Mouse (Mus musculus) megakaryocyte, embryonic 14.5 days (primary cell): ENCODE measurements at regions not wholly inside any gene's neighbourhood (a gene's known extent, or its start where the extent isn't known, plus 50 kb on each side); places are given as distances from the start of the nearest gene placed in this dataset.

Experiments used
- H3K27me3 ChIP-seq: replicated peaks from 2 replicates; pipeline ENCODE3; 2012; ENCODE audit warnings: inconsistent platforms
- H3K36me3 ChIP-seq: replicated peaks from 2 replicates; pipeline ENCODE3; 2012; ENCODE audit warnings: low read length, inconsistent platforms, mixed read lengths
- H3K4me1 ChIP-seq: 2 replicates; pipeline ENCODE4 v1.6.1; 2012; ENCODE audit warnings: inconsistent platforms
- H3K4me3 ChIP-seq: replicated peaks from 2 replicates; pipeline ENCODE3; 2012; ENCODE audit warnings: moderate library complexity, mild to moderate bottlenecking, inconsistent platforms
- H3K9me3 ChIP-seq: 2 replicates; pipeline ENCODE4 v1.6.1; 2012; ENCODE audit warnings: inconsistent platforms
- FLI1 ChIP-seq: IDR thresholded peaks from 2 replicates; pipeline ENCODE4 v1.6.1; 2012; ENCODE audit warnings: low read length, inconsistent platforms, mixed read lengths
- GATA1 ChIP-seq: IDR thresholded peaks from 3 replicates; pipeline ENCODE4 v1.6.1; 2012; ENCODE audit warnings: mixed read lengths, low read length, inconsistent platforms, borderline replicate concordance

DNA sequence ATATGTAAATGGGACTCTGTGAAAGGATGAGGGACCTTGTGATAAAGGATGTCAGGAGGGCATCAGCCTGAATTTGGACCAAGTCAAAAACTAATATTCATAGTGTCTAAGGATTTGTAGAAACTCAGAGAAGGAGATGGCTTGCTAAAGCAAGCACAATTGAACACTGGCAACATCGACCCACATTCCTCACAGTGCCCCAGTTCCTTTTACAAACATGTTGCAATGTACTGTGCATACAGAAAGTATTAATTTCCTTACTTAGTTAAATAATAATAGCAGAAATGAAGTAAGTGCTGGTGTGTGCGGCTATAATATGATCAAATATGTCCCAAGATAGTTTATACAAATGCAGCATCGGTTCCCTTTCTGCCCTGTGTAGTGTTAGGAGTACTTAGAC lies 841.3 kb upstream of the Lrrc6 start:
- no peaks in the 10 kb centered on the region for H3K9me3 ChIP-seq
- H3K36me3 ChIP-seq: no peaks in the 10 kb centered on the region
- no peak overlapping the region for H3K4me3 ChIP-seq
- peaks cover 13% of the 10 kb centered on the region for H3K4me1 ChIP-seq
- no peaks in the 10 kb centered on the region for H3K27me3 ChIP-seq
- TF ChIP-seq GATA1: no peak
- no peak for TF ChIP-seq FLI1

DNA sequence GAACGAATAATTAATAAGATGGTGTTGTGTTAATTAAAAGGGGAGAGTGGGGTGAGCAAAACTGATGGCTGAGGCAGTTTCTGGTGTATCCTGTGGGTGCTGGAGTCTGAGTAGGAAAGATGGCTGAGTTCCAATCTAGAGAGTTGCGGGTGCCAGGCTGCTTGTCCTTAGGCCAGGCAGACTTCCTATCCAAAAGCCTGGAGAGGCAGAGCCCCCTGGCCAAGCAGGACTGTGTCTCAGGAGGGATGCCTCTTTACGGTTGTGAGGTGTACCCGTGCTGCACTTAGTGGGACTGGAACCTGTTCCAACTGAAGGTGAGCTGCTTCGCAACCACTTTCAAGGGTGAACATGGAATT lies 836.3 kb upstream of the Lrrc6 start:
- TF ChIP-seq GATA1: no peak
- H3K27me3 ChIP-seq: no peaks in the 10 kb centered on the region
- H3K9me3 ChIP-seq: no peaks in the 10 kb centered on the region
- H3K4me1 ChIP-seq: peaks cover 39% of the 10 kb centered on the region
- no peaks in the 10 kb centered on the region for H3K36me3 ChIP-seq
- H3K4me3 ChIP-seq: no peak overlapping the region

DNA sequence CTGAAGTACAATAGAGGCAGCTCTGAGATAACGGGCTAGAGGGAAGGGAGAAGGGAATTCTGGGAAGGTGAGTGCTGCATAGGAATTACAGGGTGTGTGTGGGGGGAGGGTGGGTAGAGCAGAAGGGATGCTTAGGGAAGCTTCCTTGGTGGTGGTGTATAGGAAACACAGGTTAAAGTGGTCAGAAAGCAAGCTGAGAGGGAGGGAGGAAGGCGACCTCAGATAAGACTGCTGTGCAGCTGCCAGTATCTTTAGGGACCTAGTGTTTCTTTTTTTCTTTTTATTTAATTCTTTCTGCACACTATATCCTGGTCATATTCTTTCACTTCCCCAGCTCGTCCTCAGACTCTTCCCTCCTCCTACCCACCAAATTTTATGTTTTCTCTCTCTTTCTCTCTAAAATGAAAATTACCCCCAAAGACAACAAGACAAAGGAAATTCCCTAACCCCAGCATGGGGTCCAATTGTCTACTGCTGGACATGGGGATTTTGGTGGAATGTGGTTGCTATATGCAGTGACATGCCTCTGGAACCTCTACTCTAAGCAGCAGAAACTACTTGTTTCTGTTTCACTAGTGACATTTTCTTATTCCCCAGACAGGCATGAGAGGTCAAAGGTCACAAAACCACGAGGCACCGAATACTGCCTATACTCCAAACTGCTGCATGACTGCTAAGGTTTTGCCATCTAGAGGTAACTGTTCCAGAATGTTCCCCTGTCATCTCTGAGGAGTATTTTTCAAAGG lies 835.8 kb upstream of the Lrrc6 start:
- Histone ChIP-seq H3K4me3 (no peak overlapping the region), H3K4me1 (peaks cover 42% of the 10 kb centered on the region), H3K36me3 (no peaks in the 10 kb centered on the region), H3K27me3 (no peaks in the 10 kb centered on the region), H3K9me3 (no peaks in the 10 kb centered on the region)
- TF ChIP-seq FLI1: no peak
- no peak for TF ChIP-seq GATA1

- H3K4me1 ChIP-seq: peaks cover 42% of the 10 kb centered on the region
Measured at GRCm38 (mm10) chr15:67332521-67332920, 831.8 kb upstream of the Lrrc6 start.

GRCm38 (mm10) chr15:67320292-67320691 lies 819.6 kb upstream of the Lrrc6 start:
- no peaks in the 10 kb centered on the region for H3K27me3 ChIP-seq
- no peak for TF ChIP-seq GATA1
- no peak for TF ChIP-seq FLI1

More at GRCm38 (mm10) chr15:67332521-67332920, 831.8 kb upstream of the Lrrc6 start:
- Histone ChIP-seq H3K4me3 (no peak overlapping the region), H3K36me3 (no peaks in the 10 kb centered on the region), H3K27me3 (no peaks in the 10 kb centered on the region), H3K9me3 (no peaks in the 10 kb centered on the region)
- TF ChIP-seq FLI1 (no peak), GATA1 (no peak)

DNA sequence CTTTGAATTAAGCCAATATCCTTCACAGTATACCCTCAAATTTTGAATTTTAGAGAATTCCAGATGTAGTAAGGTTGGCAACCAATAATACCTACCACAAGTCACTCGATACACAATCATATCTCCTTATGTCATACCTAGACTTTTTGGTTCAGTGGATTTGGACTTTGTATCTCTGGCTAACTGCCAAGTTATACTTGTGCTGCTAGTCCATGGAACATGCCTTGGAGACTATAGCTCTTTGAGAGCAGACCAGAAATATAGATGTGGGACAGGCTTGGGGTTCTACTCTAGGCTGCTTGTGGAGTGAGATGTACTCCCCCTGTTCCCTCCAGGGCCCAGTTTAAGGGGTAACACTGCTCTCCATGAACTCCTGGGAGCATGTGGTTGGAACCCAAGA lies 814.5 kb upstream of the Lrrc6 start:
- H3K36me3 ChIP-seq: no peaks in the 10 kb centered on the region
- no peaks in the 10 kb centered on the region for H3K9me3 ChIP-seq
- H3K27me3 ChIP-seq: no peaks in the 10 kb centered on the region
- H3K4me1 ChIP-seq: peaks cover 11% of the 10 kb centered on the region
- no peak for TF ChIP-seq FLI1
- TF ChIP-seq GATA1: no peak
- no peak overlapping the region for H3K4me3 ChIP-seq

More at GRCm38 (mm10) chr15:67320292-67320691, 819.6 kb upstream of the Lrrc6 start:
- H3K4me1 ChIP-seq: no peaks in the 10 kb centered on the region
- no peaks in the 10 kb centered on the region for H3K36me3 ChIP-seq
- no peak overlapping the region for H3K4me3 ChIP-seq
- H3K9me3 ChIP-seq: no peaks in the 10 kb centered on the region

GRCm38 (mm10) chr15:67313648-67314047 lies 812.9 kb upstream of the Lrrc6 start:
- TF ChIP-seq GATA1: no peak
- TF ChIP-seq FLI1: no peak
- Histone ChIP-seq H3K36me3 (no peaks in the 10 kb centered on the region), H3K4me3 (no peak overlapping the region), H3K27me3 (no peaks in the 10 kb centered on the region), H3K9me3 (no peaks in the 10 kb centered on the region), H3K4me1 (peaks cover 11% of the 10 kb centered on the region)

DNA sequence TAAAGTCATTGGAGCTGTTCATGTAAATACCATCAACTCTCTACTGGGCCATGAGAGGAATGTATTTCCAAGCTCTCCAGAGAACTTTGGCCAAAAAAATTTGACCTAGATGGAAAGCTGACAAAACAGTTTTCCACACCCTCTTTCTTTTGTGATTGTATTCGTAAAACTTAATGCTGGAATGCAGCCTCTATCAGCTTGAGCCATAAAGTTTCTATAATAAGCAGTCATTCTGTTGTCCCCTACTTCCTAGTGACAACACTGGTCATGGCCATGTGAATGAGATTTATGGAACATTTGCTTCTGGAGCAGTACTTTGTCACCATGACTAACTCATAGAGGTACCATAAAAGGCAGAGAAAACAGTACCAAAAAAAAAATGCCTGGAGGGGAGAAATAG lies 805.0 kb upstream of the Lrrc6 start:
- TF ChIP-seq GATA1: no peak
- no peak for TF ChIP-seq FLI1

GRCm38 (mm10) chr15:67303804-67304203 lies 803.1 kb upstream of the Lrrc6 start:
- no peak overlapping the region for H3K4me3 ChIP-seq
- H3K27me3 ChIP-seq: peaks cover 2% of the 10 kb centered on the region
- no peaks in the 10 kb centered on the region for H3K9me3 ChIP-seq
- no peaks in the 10 kb centered on the region for H3K36me3 ChIP-seq
- TF ChIP-seq GATA1 (no peak), FLI1 (no peak)
- peaks cover 5% of the 10 kb centered on the region; the same call in 1 of the 2 replicates for H3K4me1 ChIP-seq

More for the DNA sequence above, 805.0 kb upstream of the Lrrc6 start:
- H3K27me3 ChIP-seq: peaks cover 2% of the 10 kb centered on the region
- H3K9me3 ChIP-seq: no peaks in the 10 kb centered on the region
- H3K4me3 ChIP-seq: no peak overlapping the region
- peaks cover 5% of the 10 kb centered on the region; the same call in 1 of the 2 replicates for H3K4me1 ChIP-seq
- no peaks in the 10 kb centered on the region for H3K36me3 ChIP-seq

- Histone ChIP-seq H3K9me3 (no peaks in the 10 kb centered on the region), H3K36me3 (no peaks in the 10 kb centered on the region), H3K4me3 (no peak overlapping the region), H3K27me3 (peaks cover 2% of the 10 kb centered on the region), H3K4me1 (peaks cover 5% of the 10 kb centered on the region; the same call in 1 of the 2 replicates)
- TF ChIP-seq FLI1: no peak
- no peak for TF ChIP-seq GATA1
Measured at GRCm38 (mm10) chr15:67301871-67302363, 801.2 kb upstream of the Lrrc6 start.
